Mouse (Mus musculus) frontal cortex, postnatal 14 days (tissue): ENCODE results near the gene Dclk1.

Experiments
- DNase-seq, 2 experiments: peaks; one replicate each; pipeline ENCODE4 v3.0.0; 2022; ENCODE audit warnings: low spot score in 2 of 2

The Dclk1 gene

GRCm38 (mm10) chr3:55397752-55398693 is 155.9 kb downstream of the Dclk1 start:
- no peak for DNase-seq

- DNase-seq = no peak
Observed at GRCm38 (mm10) chr3:55401236-55401635, 159.1 kb downstream of the Dclk1 start.

- DNase-seq = no peak
Observed at GRCm38 (mm10) chr3:55404751-55405150, 162.6 kb downstream of the Dclk1 start.

- DNase-seq = no peak
Observed at GRCm38 (mm10) chr3:55406616-55407015, 164.5 kb downstream of the Dclk1 start.

GRCm38 (mm10) chr3:55411547-55411946 is 169.4 kb downstream of the Dclk1 start:
- no peak for DNase-seq

- DNase-seq = peak; percentile 62 to 76
Observed at GRCm38 (mm10) chr3:55415527-55415950, 173.4 kb downstream of the Dclk1 start.

GRCm38 (mm10) chr3:55418845-55419244 is 176.7 kb downstream of the Dclk1 start:
- DNase-seq = no peak

- no peak for DNase-seq
Observed at GRCm38 (mm10) chr3:55419334-55419733, 177.2 kb downstream of the Dclk1 start.

- no peak for DNase-seq
Observed at GRCm38 (mm10) chr3:55420436-55421083, 178.4 kb downstream of the Dclk1 start.

- DNase-seq = peak; percentile 64 to 76
Observed at GRCm38 (mm10) chr3:55423640-55424397, 181.7 kb downstream of the Dclk1 start.

GRCm38 (mm10) chr3:55430022-55430549 is 187.9 kb downstream of the Dclk1 start:
- no peak for DNase-seq

- DNase-seq = no peak
Observed at GRCm38 (mm10) chr3:55431223-55431622, 189.1 kb downstream of the Dclk1 start.

GRCm38 (mm10) chr3:55434276-55434675 is 192.1 kb downstream of the Dclk1 start:
- no peak for DNase-seq

- no peak for DNase-seq
Observed at GRCm38 (mm10) chr3:55438824-55439446, 196.8 kb downstream of the Dclk1 start.

GRCm38 (mm10) chr3:55440342-55440741 is 198.2 kb downstream of the Dclk1 start:
- DNase-seq = no peak

GRCm38 (mm10) chr3:55442012-55442645 is 200.0 kb downstream of the Dclk1 start:
- peak in 1 of 2 experiments; percentile 60 for DNase-seq

GRCm38 (mm10) chr3:55443271-55443670 is 201.1 kb downstream of the Dclk1 start:
- DNase-seq = no peak

- DNase-seq = no peak
Observed at GRCm38 (mm10) chr3:55443725-55444124, 201.6 kb downstream of the Dclk1 start.

- DNase-seq = no peak
Observed at GRCm38 (mm10) chr3:55446681-55447080, 204.5 kb downstream of the Dclk1 start.

- peak in 1 of 2 experiments; percentile 79 for DNase-seq
Observed at GRCm38 (mm10) chr3:55447486-55448460, 205.6 kb downstream of the Dclk1 start.
